Mouse (Mus musculus): ENCODE results near the gene Gm37419. TPM values are rescaled to one million over a fixed set of nuclear protein-coding genes. Genes with fewer than 3 reads are reported as not detected.

Gene Gm37419
- polyA plus RNA-seq, 1 experiment, result not detected

- no peak for TF ChIP-seq POLR2A (IDR thresholded peaks at IDR 0.05; ENCODE audit: low read depth, low read length)
- TF ChIP-seq CTCF (conservative IDR thresholded peaks at IDR 0.05; ENCODE audit: insufficient read depth, insufficient read length, low read depth, low read length), result no peak
- no peak for DNase-seq
- Histone ChIP-seq H3K27ac (ENCODE audit: insufficient read depth, low read depth, low read length) (no peak overlapping the region), H3K4me1 (ENCODE audit: control insufficient read depth, insufficient read depth, low read length) (peaks cover 16% of the 10 kb centered on the region), H3K27me3 (replicated peaks; ENCODE audit: control insufficient read depth, insufficient read depth, low read length) (no peaks in the 10 kb centered on the region), H3K36me3 (ENCODE audit: control insufficient read depth, insufficient read depth, low read length) (no peaks in the 10 kb centered on the region), H3K4me3 (ENCODE audit: insufficient read depth, low read depth, low read length) (no peak overlapping the region)
- WGBS, result 90% methylated on average over 6 of the region's 6 CpGs
These were observed 9.6 kb downstream of the Gm37419 start for GRCm38 (mm10) chr16:23997912-23998311.

GRCm38 (mm10) chr16:24005928-24006327 is 17.6 kb downstream of the Gm37419 start:
- Histone ChIP-seq H3K4me1 (ENCODE audit: control insufficient read depth, insufficient read depth, low read length) (peaks cover 6% of the 10 kb centered on the region; the same call in 1 of the 2 replicates), H3K36me3 (ENCODE audit: control insufficient read depth, insufficient read depth, low read length) (no peaks in the 10 kb centered on the region), H3K27me3 (replicated peaks; ENCODE audit: control insufficient read depth, insufficient read depth, low read length) (no peaks in the 10 kb centered on the region), H3K4me3 (ENCODE audit: insufficient read depth, low read depth, low read length) (no peak overlapping the region), H3K27ac (ENCODE audit: insufficient read depth, low read depth, low read length) (no peak overlapping the region)
- WGBS, result 78% methylated on average over 8 of the region's 8 CpGs
- TF ChIP-seq CTCF (conservative IDR thresholded peaks at IDR 0.05; ENCODE audit: insufficient read depth, insufficient read length, low read depth, low read length), result no peak
- no peak for TF ChIP-seq POLR2A (IDR thresholded peaks at IDR 0.05; ENCODE audit: low read depth, low read length)
- DNase-seq, result no peak

- peak overlapping the region; percentile 96 for H3K27ac ChIP-seq (ENCODE audit: insufficient read depth, low read depth, low read length)
- 59% methylated on average over 2 of the region's 2 CpGs for WGBS
- H3K36me3 ChIP-seq (ENCODE audit: control insufficient read depth, insufficient read depth, low read length), result no peaks in the 10 kb centered on the region
- peaks cover 8% of the 10 kb centered on the region; the same call in 1 of the 2 replicates for H3K4me1 ChIP-seq (ENCODE audit: control insufficient read depth, insufficient read depth, low read length)
- no peak overlapping the region for H3K4me3 ChIP-seq (ENCODE audit: insufficient read depth, low read depth, low read length)
- peak; percentile 89 for DNase-seq
- no peaks in the 10 kb centered on the region for H3K27me3 ChIP-seq (replicated peaks; ENCODE audit: control insufficient read depth, insufficient read depth, low read length)
- TF ChIP-seq CTCF (conservative IDR thresholded peaks at IDR 0.05; ENCODE audit: insufficient read depth, insufficient read length, low read depth, low read length) (no peak), POLR2A (IDR thresholded peaks at IDR 0.05; ENCODE audit: low read depth, low read length) (no peak)
These were observed 21.6 kb downstream of the Gm37419 start for GRCm38 (mm10) chr16:24009891-24010290.

GRCm38 (mm10) chr16:24011306-24011705 is 23.0 kb downstream of the Gm37419 start:
- TF ChIP-seq CTCF (conservative IDR thresholded peaks at IDR 0.05; ENCODE audit: insufficient read depth, insufficient read length, low read depth, low read length) (no peak), POLR2A (IDR thresholded peaks at IDR 0.05; ENCODE audit: low read depth, low read length) (no peak)
- Histone ChIP-seq H3K27ac (ENCODE audit: insufficient read depth, low read depth, low read length) (peak overlapping the region; percentile 87), H3K27me3 (replicated peaks; ENCODE audit: control insufficient read depth, insufficient read depth, low read length) (no peaks in the 10 kb centered on the region), H3K4me1 (ENCODE audit: control insufficient read depth, insufficient read depth, low read length) (peaks cover 8% of the 10 kb centered on the region; the same call in 1 of the 2 replicates), H3K4me3 (ENCODE audit: insufficient read depth, low read depth, low read length) (no peak overlapping the region), H3K36me3 (ENCODE audit: control insufficient read depth, insufficient read depth, low read length) (no peaks in the 10 kb centered on the region)
- DNase-seq, result peak; percentile 90
- WGBS, result 63% methylated on average over 3 of the region's 3 CpGs

GRCm38 (mm10) chr16:24012066-24012465 is 23.8 kb downstream of the Gm37419 start:
- TF ChIP-seq CTCF (conservative IDR thresholded peaks at IDR 0.05; ENCODE audit: insufficient read depth, insufficient read length, low read depth, low read length) (no peak), POLR2A (IDR thresholded peaks at IDR 0.05; ENCODE audit: low read depth, low read length) (no peak)
- Histone ChIP-seq H3K4me3 (ENCODE audit: insufficient read depth, low read depth, low read length) (no peak overlapping the region), H3K36me3 (ENCODE audit: control insufficient read depth, insufficient read depth, low read length) (no peaks in the 10 kb centered on the region), H3K27me3 (replicated peaks; ENCODE audit: control insufficient read depth, insufficient read depth, low read length) (no peaks in the 10 kb centered on the region), H3K4me1 (ENCODE audit: control insufficient read depth, insufficient read depth, low read length) (peaks cover 8% of the 10 kb centered on the region; the same call in 1 of the 2 replicates), H3K27ac (ENCODE audit: insufficient read depth, low read depth, low read length) (no peak overlapping the region)
- 47% methylated on average over 3 of the region's 3 CpGs for WGBS
- DNase-seq, result peak; percentile 24

- Histone ChIP-seq H3K27me3 (replicated peaks; ENCODE audit: control insufficient read depth, insufficient read depth, low read length) (no peaks in the 10 kb centered on the region), H3K36me3 (ENCODE audit: control insufficient read depth, insufficient read depth, low read length) (no peaks in the 10 kb centered on the region), H3K4me1 (ENCODE audit: control insufficient read depth, insufficient read depth, low read length) (peaks cover 9% of the 10 kb centered on the region; the same call in 1 of the 2 replicates), H3K4me3 (ENCODE audit: insufficient read depth, low read depth, low read length) (no peak overlapping the region), H3K27ac (ENCODE audit: insufficient read depth, low read depth, low read length) (no peak overlapping the region)
- DNase-seq, result no peak
- 82% methylated on average over 3 of the region's 3 CpGs for whole genome bisulfite sequencing
- TF ChIP-seq POLR2A (IDR thresholded peaks at IDR 0.05; ENCODE audit: low read depth, low read length) (no peak), CTCF (conservative IDR thresholded peaks at IDR 0.05; ENCODE audit: insufficient read depth, insufficient read length, low read depth, low read length) (no peak)
These were observed 26.1 kb downstream of the Gm37419 start for GRCm38 (mm10) chr16:24014378-24014777.

- Histone ChIP-seq H3K36me3 (ENCODE audit: control insufficient read depth, insufficient read depth, low read length) (no peaks in the 10 kb centered on the region), H3K27me3 (replicated peaks; ENCODE audit: control insufficient read depth, insufficient read depth, low read length) (no peaks in the 10 kb centered on the region), H3K4me3 (ENCODE audit: insufficient read depth, low read depth, low read length) (no peak overlapping the region), H3K4me1 (ENCODE audit: control insufficient read depth, insufficient read depth, low read length) (peaks cover 6% of the 10 kb centered on the region; the same call in 1 of the 2 replicates), H3K27ac (ENCODE audit: insufficient read depth, low read depth, low read length) (no peak overlapping the region)
- TF ChIP-seq POLR2A (IDR thresholded peaks at IDR 0.05; ENCODE audit: low read depth, low read length) (no peak), CTCF (conservative IDR thresholded peaks at IDR 0.05; ENCODE audit: insufficient read depth, insufficient read length, low read depth, low read length) (no peak)
- 56% methylated on average over 6 of the region's 6 CpGs for WGBS
- DNase-seq, result no peak
These were observed 28.0 kb downstream of the Gm37419 start for GRCm38 (mm10) chr16:24016273-24016672.
